Mouse (Mus musculus) bone marrow, adult 2 months (tissue): ENCODE measurements around the gene Hmgcl. TPM values are rescaled to one million over a fixed set of nuclear protein-coding genes. Genes with fewer than 3 reads are reported as not detected.
A peak's percentile ranks its signal among the peaks of the same experiment; 100 is the strongest.

Source experiments
- H3K27ac ChIP-seq: fragments of 200-500 bp; 2 replicates; pipeline ENCODE4 v1.5.1; 2012; ENCODE audit warnings: low read depth, mild to moderate bottlenecking, control low read depth, inconsistent platforms, low read length; ENCODE audit not compliant: control insufficient read depth, poor library complexity, insufficient read depth
- H3K4me1 ChIP-seq: fragments of 200-500 bp; 2 replicates; pipeline ENCODE4 v1.6.1; 2011; ENCODE audit warnings: low read length; ENCODE audit not compliant: control insufficient read depth, insufficient read depth
- H3K4me3 ChIP-seq: fragments of 200-500 bp; replicated peaks from 2 replicates; pipeline ENCODE3; 2011; ENCODE audit warnings: mild to moderate bottlenecking, low read depth, low read length, control low read depth; ENCODE audit not compliant: control insufficient read depth
- CTCF ChIP-seq: fragments of 200-500 bp; IDR thresholded peaks from 2 replicates; pipeline ENCODE4 v1.5.1; 2011; ENCODE audit warnings: low read length, control low read depth; ENCODE audit not compliant: control insufficient read depth, insufficient read depth
- POLR2A ChIP-seq: fragments of 200-500 bp; IDR thresholded peaks from 2 replicates; pipeline ENCODE4 v1.6.1; 2011; ENCODE audit warnings: low read depth, mild to moderate bottlenecking, control low read depth, low read length, borderline replicate concordance; ENCODE audit not compliant: control insufficient read depth
- WGBS: fragments of 180-500 bp; shearing (Covaris S2); methylation state at CpG from one replicate; pipeline ENCODE4 v1.1.7; 2018; 5-methylcytosine and 5-hydroxymethylcytosine counted together
- polyA plus RNA-seq: library from polyadenylated mRNA; stranded (reverse); fragments of >200 nt; gene quantifications from 2 replicates; pipeline ENCODE4 v1.2.4, GENCODE M21; 2011; ENCODE audit warnings: low replicate concordance; ENCODE audit not compliant: missing spikeins, insufficient read depth, insufficient read length

Gene Hmgcl
- polyA plus RNA-seq, 1 experiment, result 65.5 TPM

- Histone ChIP-seq H3K27ac (peak overlapping the region; percentile 90), H3K4me1 (no peaks in the 10 kb centered on the region; the same call in 1 of the 2 replicates), H3K4me3 (peak overlapping the region; percentile 84)
- TF ChIP-seq POLR2A (no peak), CTCF (no peak)
- WGBS, result 10% methylated on average over 23 of the region's 23 CpGs
These were observed 40.2 kb downstream of the Hmgcl start for GRCm38 (mm10) chr4:135986301-135986942.

- TF ChIP-seq CTCF (no peak), POLR2A (peak; percentile 98; the same call in 1 of the 2 replicates)
- WGBS, result under 1% methylated on average over 79 of the region's 81 CpGs
- peak within 1 kb of the TSS; percentile 90 for H3K27ac ChIP-seq
These were observed 40.9 kb downstream of the Hmgcl start, which contains the start of gene Pithd1 for GRCm38 (mm10) chr4:135986943-135987710. Gene Pithd1, minus strand, starts transcription at chr4:135987264.

GRCm38 (mm10) chr4:135987714-135988113 lies 41.5 kb downstream of the Hmgcl start:
- no peak overlapping the region for H3K4me3 ChIP-seq
- H3K4me1 ChIP-seq, result no peaks in the 10 kb centered on the region; the same call in 1 of the 2 replicates
- H3K27ac ChIP-seq, result no peak overlapping the region
- 74% methylated on average over 9 of the region's 9 CpGs for WGBS
- TF ChIP-seq CTCF (no peak), POLR2A (no peak)

More at GRCm38 (mm10) chr4:135986943-135987710, 40.9 kb downstream of the Hmgcl start, which contains the start of gene Pithd1:
- Histone ChIP-seq H3K4me3 (peak within 1 kb of the TSS; percentile 84), H3K4me1 (no peaks in the 10 kb centered on the region; the same call in 1 of the 2 replicates)

- 94% methylated on average over 6 of the region's 6 CpGs for WGBS
- Histone ChIP-seq H3K4me3 (no peak overlapping the region), H3K4me1 (no peaks in the 10 kb centered on the region), H3K27ac (no peak overlapping the region)
- no peak for TF ChIP-seq POLR2A
- no peak for TF ChIP-seq CTCF
These were observed 47.7 kb downstream of the Hmgcl start for GRCm38 (mm10) chr4:135993941-135994340.

- Histone ChIP-seq H3K4me1 (no peaks in the 10 kb centered on the region), H3K4me3 (no peak overlapping the region), H3K27ac (no peak overlapping the region)
- TF ChIP-seq CTCF, result no peak
- no peak for TF ChIP-seq POLR2A
- WGBS, result 86% methylated on average over 4 of the region's 4 CpGs
These were observed 48.9 kb downstream of the Hmgcl start for GRCm38 (mm10) chr4:135995118-135995517.

GRCm38 (mm10) chr4:136004107-136004675 lies 57.9 kb downstream of the Hmgcl start:
- TF ChIP-seq CTCF, result no peak
- TF ChIP-seq POLR2A, result no peak
- Histone ChIP-seq H3K27ac (no peak overlapping the region), H3K4me3 (no peak overlapping the region), H3K4me1 (no peaks in the 10 kb centered on the region)
- 68% methylated on average over 5 of the region's 5 CpGs for WGBS

GRCm38 (mm10) chr4:136004921-136005320 lies 58.7 kb downstream of the Hmgcl start:
- Histone ChIP-seq H3K27ac (no peak overlapping the region), H3K4me1 (no peaks in the 10 kb centered on the region), H3K4me3 (no peak overlapping the region)
- TF ChIP-seq POLR2A (no peak), CTCF (no peak)
- 81% methylated on average over 2 of the region's 2 CpGs for WGBS

- no peaks in the 10 kb centered on the region for H3K4me1 ChIP-seq
- no peak overlapping the region for H3K4me3 ChIP-seq
- TF ChIP-seq POLR2A (no peak), CTCF (no peak)
- H3K27ac ChIP-seq, result no peak overlapping the region
- 68% methylated on average over 3 of the region's 3 CpGs for WGBS
These were observed 60.6 kb downstream of the Hmgcl start for GRCm38 (mm10) chr4:136006821-136007220.
